Mouse (Mus musculus): Measurements from ENCODE around the gene 1110059E24Rik. TPM values are rescaled to one million over a fixed set of nuclear protein-coding genes. Genes with fewer than 3 reads are reported as not detected.
"Not testable (repeated sequence)": the region's sequence is repeated elsewhere in the genome, so short reads cannot be mapped to it uniquely, and the experiment has no call there.

The 1110059E24Rik gene
- polyA plus RNA-seq, 1 experiment from 2014 or later = 45.4 TPM

GRCm38 (mm10) chr19:21636907-21637306, 15.9 kb downstream of the 1110059E24Rik start:
- 77% methylated on average over 3 of the region's 3 CpGs for WGBS
- no peak overlapping the region for H3K4me2 ChIP-seq (ENCODE audit: low read length)
- ATAC-seq (ENCODE audit: insufficient number of reproducible peaks, insufficient read depth, low FRiP score, low read depth) = no peak

GRCm38 (mm10) chr19:21635406-21635805, 17.4 kb downstream of the 1110059E24Rik start:
- Histone ChIP-seq H3K27me3 (ENCODE audit: control insufficient read depth, insufficient read depth, low read length) (no peaks in the 10 kb centered on the region), H3K36me3 (ENCODE audit: control insufficient read depth, insufficient read depth, low read length) (no peaks in the 10 kb centered on the region), H3K4me2 (ENCODE audit: low read length) (no peak overlapping the region), H3K4me3 (ENCODE audit: control insufficient read depth in 1 of 2, insufficient read depth in 1 of 2, low read depth in 1 of 2, low read length in 2 of 2) (no peak overlapping the region), H3K9me3 (ENCODE audit: control insufficient read depth, low read length) (no peaks in the 10 kb centered on the region), H3K4me1 (ENCODE audit: control insufficient read depth in 2 of 2, insufficient read depth in 2 of 2, low read length in 2 of 2) (peaks cover 0 to 9% of the 10 kb centered on the region in 2 experiments; a peak in 2 of 4 replicates), H3K27ac (replicated peaks in 1 of 2; ENCODE audit: control insufficient read depth in 1 of 2, insufficient read depth in 1 of 2, low read depth in 2 of 2, low read length in 2 of 2) (no peak overlapping the region), H3K9ac (ENCODE audit: low read length) (no peak overlapping the region)
- ATAC-seq (ENCODE audit: insufficient number of reproducible peaks, insufficient read depth, low FRiP score, low read depth) = no peak
- 85% methylated on average over 2 of the region's 2 CpGs for WGBS

More at GRCm38 (mm10) chr19:21636907-21637306, 15.9 kb downstream of the 1110059E24Rik start:
- Histone ChIP-seq H3K9ac (ENCODE audit: low read length) (no peak overlapping the region), H3K27me3 (ENCODE audit: control insufficient read depth, insufficient read depth, low read length) (no peaks in the 10 kb centered on the region), H3K9me3 (ENCODE audit: control insufficient read depth, low read length) (no peaks in the 10 kb centered on the region), H3K27ac (replicated peaks in 1 of 2; ENCODE audit: control insufficient read depth in 1 of 2, insufficient read depth in 1 of 2, low read depth in 2 of 2, low read length in 2 of 2) (no peak overlapping the region), H3K4me3 (ENCODE audit: control insufficient read depth in 1 of 2, insufficient read depth in 1 of 2, low read depth in 1 of 2, low read length in 2 of 2) (no peak overlapping the region), H3K36me3 (ENCODE audit: control insufficient read depth, insufficient read depth, low read length) (no peaks in the 10 kb centered on the region), H3K4me1 (ENCODE audit: control insufficient read depth in 2 of 2, insufficient read depth in 2 of 2, low read length in 2 of 2) (no peaks in the 10 kb centered on the region)

- Histone ChIP-seq H3K4me1 (ENCODE audit: control insufficient read depth in 2 of 2, insufficient read depth in 2 of 2, low read length in 2 of 2) (peaks cover 0 to 9% of the 10 kb centered on the region in 2 experiments; a peak in 2 of 4 replicates), H3K4me3 (ENCODE audit: control insufficient read depth in 1 of 2, insufficient read depth in 1 of 2, low read depth in 1 of 2, low read length in 2 of 2) (no peak overlapping the region), H3K4me2 (ENCODE audit: low read length) (no peak overlapping the region), H3K36me3 (ENCODE audit: control insufficient read depth, insufficient read depth, low read length) (no peaks in the 10 kb centered on the region), H3K27me3 (ENCODE audit: control insufficient read depth, insufficient read depth, low read length) (no peaks in the 10 kb centered on the region), H3K9me3 (ENCODE audit: control insufficient read depth, low read length) (no peaks in the 10 kb centered on the region), H3K27ac (replicated peaks in 1 of 2; ENCODE audit: control insufficient read depth in 1 of 2, insufficient read depth in 1 of 2, low read depth in 2 of 2, low read length in 2 of 2) (0 out of 4 replicates have a peak overlapping the region, but pooled peaks of 1 of the 2 experiments have one; percentile 19), H3K9ac (ENCODE audit: low read length) (no peak overlapping the region; the same call in 1 of the 2 replicates)
- WGBS = 52% methylated on average over 14 of the region's 14 CpGs
- no peak for ATAC-seq (ENCODE audit: insufficient number of reproducible peaks, insufficient read depth, low FRiP score, low read depth)
These were observed 22.0 kb downstream of the 1110059E24Rik start for GRCm38 (mm10) chr19:21630656-21631331.

GRCm38 (mm10) chr19:21629501-21629900, 23.3 kb downstream of the 1110059E24Rik start:
- H3K4me2 ChIP-seq (ENCODE audit: low read length) = no peak overlapping the region
- no peak overlapping the region for H3K9ac ChIP-seq (ENCODE audit: low read length)
- H3K4me1 ChIP-seq (ENCODE audit: control insufficient read depth in 2 of 2, insufficient read depth in 2 of 2, low read length in 2 of 2) = peaks cover 0 to 9% of the 10 kb centered on the region in 2 experiments; a peak in 2 of 4 replicates
- H3K27me3 ChIP-seq (ENCODE audit: control insufficient read depth, insufficient read depth, low read length) = no peaks in the 10 kb centered on the region
- WGBS = 77% methylated on average over 1 of the region's 1 CpGs
- no peaks in the 10 kb centered on the region for H3K9me3 ChIP-seq (ENCODE audit: control insufficient read depth, low read length)
- no peaks in the 10 kb centered on the region for H3K36me3 ChIP-seq (ENCODE audit: control insufficient read depth, insufficient read depth, low read length)
- H3K4me3 ChIP-seq (ENCODE audit: control insufficient read depth in 1 of 2, insufficient read depth in 1 of 2, low read depth in 1 of 2, low read length in 2 of 2) = no peak overlapping the region
- ATAC-seq (ENCODE audit: insufficient number of reproducible peaks, insufficient read depth, low FRiP score, low read depth) = no peak
- no peak overlapping the region for H3K27ac ChIP-seq (replicated peaks in 1 of 2; ENCODE audit: control insufficient read depth in 1 of 2, insufficient read depth in 1 of 2, low read depth in 2 of 2, low read length in 2 of 2)

GRCm38 (mm10) chr19:21629030-21629429, 23.7 kb downstream of the 1110059E24Rik start:
- Histone ChIP-seq H3K4me3 (ENCODE audit: control insufficient read depth in 1 of 2, insufficient read depth in 1 of 2, low read depth in 1 of 2, low read length in 2 of 2) (no peak overlapping the region), H3K4me1 (ENCODE audit: control insufficient read depth in 2 of 2, insufficient read depth in 2 of 2, low read length in 2 of 2) (peaks cover 0 to 9% of the 10 kb centered on the region in 2 experiments; a peak in 2 of 4 replicates), H3K4me2 (ENCODE audit: low read length) (no peak overlapping the region), H3K9ac (ENCODE audit: low read length) (no peak overlapping the region), H3K9me3 (ENCODE audit: control insufficient read depth, low read length) (no peaks in the 10 kb centered on the region), H3K27ac (replicated peaks in 1 of 2; ENCODE audit: control insufficient read depth in 1 of 2, insufficient read depth in 1 of 2, low read depth in 2 of 2, low read length in 2 of 2) (no peak overlapping the region), H3K27me3 (ENCODE audit: control insufficient read depth, insufficient read depth, low read length) (no peaks in the 10 kb centered on the region), H3K36me3 (ENCODE audit: control insufficient read depth, insufficient read depth, low read length) (no peaks in the 10 kb centered on the region)
- no peak for ATAC-seq (ENCODE audit: insufficient number of reproducible peaks, insufficient read depth, low FRiP score, low read depth)
- whole genome bisulfite sequencing = 93% methylated on average over 1 of the region's 1 CpGs

- ATAC-seq (ENCODE audit: insufficient number of reproducible peaks, insufficient read depth, low FRiP score, low read depth) = not testable (repeated sequence)
- 57% methylated on average over 9 of the region's 11 CpGs for WGBS
These were observed 24.3 kb downstream of the 1110059E24Rik start for GRCm38 (mm10) chr19:21628440-21628839.

GRCm38 (mm10) chr19:21626271-21626988, 26.3 kb downstream of the 1110059E24Rik start:
- Histone ChIP-seq H3K4me1 (ENCODE audit: control insufficient read depth in 2 of 2, insufficient read depth in 2 of 2, low read length in 2 of 2) (peaks cover 0 to 9% of the 10 kb centered on the region in 2 experiments; a peak in 2 of 4 replicates), H3K27me3 (ENCODE audit: control insufficient read depth, insufficient read depth, low read length) (no peaks in the 10 kb centered on the region), H3K36me3 (ENCODE audit: control insufficient read depth, insufficient read depth, low read length) (no peaks in the 10 kb centered on the region), H3K27ac (replicated peaks in 1 of 2; ENCODE audit: control insufficient read depth in 1 of 2, insufficient read depth in 1 of 2, low read depth in 2 of 2, low read length in 2 of 2) (no peak overlapping the region), H3K9me3 (ENCODE audit: control insufficient read depth, low read length) (no peaks in the 10 kb centered on the region), H3K4me3 (ENCODE audit: control insufficient read depth in 1 of 2, insufficient read depth in 1 of 2, low read depth in 1 of 2, low read length in 2 of 2) (no peak overlapping the region), H3K4me2 (ENCODE audit: low read length) (no peak overlapping the region), H3K9ac (ENCODE audit: low read length) (no peak overlapping the region)
- 91% methylated on average over 6 of the region's 6 CpGs for WGBS
- no peak for ATAC-seq (ENCODE audit: insufficient number of reproducible peaks, insufficient read depth, low FRiP score, low read depth)

More at GRCm38 (mm10) chr19:21628440-21628839, 24.3 kb downstream of the 1110059E24Rik start:
- not testable (repeated sequence) for H3K9ac ChIP-seq (ENCODE audit: low read length); H3K4me3 ChIP-seq (ENCODE audit: control insufficient read depth in 1 of 2, insufficient read depth in 1 of 2, low read depth in 1 of 2, low read length in 2 of 2); H3K27ac ChIP-seq (replicated peaks in 1 of 2; ENCODE audit: control insufficient read depth in 1 of 2, insufficient read depth in 1 of 2, low read depth in 2 of 2, low read length in 2 of 2); H3K9me3 ChIP-seq (ENCODE audit: control insufficient read depth, low read length); H3K36me3 ChIP-seq (ENCODE audit: control insufficient read depth, insufficient read depth, low read length); H3K27me3 ChIP-seq (ENCODE audit: control insufficient read depth, insufficient read depth, low read length); H3K4me2 ChIP-seq (ENCODE audit: low read length); H3K4me1 ChIP-seq (ENCODE audit: control insufficient read depth in 2 of 2, insufficient read depth in 2 of 2, low read length in 2 of 2)

All from heart, embryonic 14.5 days (tissue).